In genomic region chr10:78247206-78247605, GRCm38 (mm10) we compare ENCODE assay signal across 22 mouse cellular contexts. TPM values are rescaled to one million over a fixed set of nuclear protein-coding genes. Genes with fewer than 3 reads are reported as not detected.
DNase-seq lines count a peak whose midpoint lies in the region; ATAC-seq and TF ChIP-seq lines count a peak whose summit lies in the region.
"Had no signal": no experiment of that assay in that cellular context is flagged by ENCODE, and none has a peak within 500 bp of the region (broad histone marks: within the 10 kb centered on the region; RNA-seq: fewer than 3 reads in every experiment).

No protein-coding gene starts in this region.

- no peak overlapping the region for H3K4me3 ChIP-seq in MEL (ENCODE audit: control insufficient read depth in 1 of 2, insufficient read depth in 1 of 2, low read depth in 2 of 2, low read length in 2 of 2)
- H3K4me3 ChIP-seq in liver, embryonic 14.5 days (ENCODE audit: insufficient read depth in 1 of 2, low read depth in 2 of 2, low read length in 2 of 2) = no peak overlapping the region
- H3K4me3 ChIP-seq in limb, embryonic 10.5 days = no peak overlapping the region
- H3K4me3 ChIP-seq: embryonic facial prominence, embryonic 13.5 days; forebrain, embryonic 10.5 days; gastrocnemius, adult 2 months; heart, embryonic 13.5 days had no signal

- H3K27me3 ChIP-seq in MEL (ENCODE audit: control insufficient read depth in 1 of 2, insufficient read depth in 2 of 2, low read length in 2 of 2) = peaks cover 0 to 4% of the 10 kb centered on the region in 2 experiments; a peak in 2 of 4 replicates
- H3K27me3 ChIP-seq in liver, embryonic 14.5 days (ENCODE audit: control insufficient read depth, insufficient read depth, low read length) = no peaks in the 10 kb centered on the region
- no peaks in the 10 kb centered on the region for H3K27me3 ChIP-seq in limb, embryonic 10.5 days (ENCODE audit: low read depth, poor library complexity, severe bottlenecking)
- H3K27me3 ChIP-seq: embryonic facial prominence, embryonic 13.5 days; heart, embryonic 13.5 days had no signal

- peaks cover 15% of the 10 kb centered on the region for H3K79me2 ChIP-seq in MEL (ENCODE audit: control insufficient read depth, insufficient read depth, low read length, poor library complexity)

- WGBS in liver, embryonic 14.5 days (ENCODE audit: insufficient replicate concordance) = 13% methylated on average over 3 of the region's 3 CpGs
- 86% methylated on average over 3 of the region's 3 CpGs for WGBS in limb, embryonic 10.5 days

- H3K4me1 ChIP-seq in MEL (ENCODE audit: control insufficient read depth in 1 of 2, insufficient read depth in 2 of 2, low read length in 2 of 2) = peaks cover 5 to 28% of the 10 kb centered on the region in 2 experiments
- peaks cover 33 to 36% of the 10 kb centered on the region in 2 experiments for H3K4me1 ChIP-seq in liver, embryonic 14.5 days (replicated peaks; ENCODE audit: control insufficient read depth in 2 of 2, insufficient read depth in 2 of 2, low read length in 1 of 2)
- H3K4me1 ChIP-seq in limb, embryonic 10.5 days = peaks cover 22% of the 10 kb centered on the region

- H3K4me2 ChIP-seq in liver, embryonic 14.5 days (ENCODE audit: low read depth) = no peak overlapping the region
- H3K4me2 ChIP-seq: embryonic facial prominence, embryonic 13.5 days; heart, embryonic 13.5 days; hindbrain, embryonic 14.5 days had no signal

- TF ChIP-seq POLR2A in MEL (IDR thresholded peaks at IDR 0.05; ENCODE audit: control insufficient read depth in 1 of 2, insufficient read depth in 1 of 2, low read depth in 1 of 2, low read length in 2 of 2, poor library complexity in 1 of 2) = peak in 1 of 2 experiments; percentile 31; a peak in 1 of 4 replicates

- DNase-seq in MEL (ENCODE audit: low read depth, low spot score) = peak; percentile 65
- peak; percentile 43 for DNase-seq in induced T-regulatory cell, adult 2 months (ENCODE audit: low read depth)
- no peak for DNase-seq in liver, embryonic 14.5 days (ENCODE audit: low read depth in 3 of 3, low spot score in 3 of 3)
- DNase-seq in heart, postnatal 25 days (ENCODE audit: low spot score) = no peak
- no peak for DNase-seq in layer of hippocampus, adult 8-10 months (ENCODE audit: low spot score in 2 of 2)
- no peak for DNase-seq in limb, embryonic 10.5 days (ENCODE audit: low spot score)
- DNase-seq: adrenal gland, postnatal 10 days; cerebellum, adult 11-12 months; cerebellum, adult 9-10 months; cerebellum, postnatal 25 days; gastrocnemius, adult 2 months; gastrocnemius, postnatal 25 days; heart, postnatal 4 days had no signal

- no peak for ATAC-seq in liver, embryonic 14.5 days (ENCODE audit: insufficient read depth)
- 0 out of 2 replicates have a peak, but pooled peaks have one; percentile 12 for ATAC-seq in megakaryocyte-erythroid progenitor cell, adult 5-6 weeks (replicated peaks; ENCODE audit: low FRiP score, low TSS enrichment, poor library complexity, severe bottlenecking)
- no peak for ATAC-seq in megakaryocyte, adult 5-6 weeks (ENCODE audit: poor library complexity, severe bottlenecking)
- ATAC-seq: CD4-positive, CD25-positive, alpha-beta regulatory T cell, adult 4 months; forebrain, embryonic 14.5 days had no signal

- H3K9ac ChIP-seq in MEL (ENCODE audit: control insufficient read depth, low read depth, low read length, poor library complexity, severe bottlenecking) = peak overlapping the region; percentile 26
- no peak overlapping the region for H3K9ac ChIP-seq in liver, embryonic 14.5 days (replicated peaks)
- H3K9ac ChIP-seq: embryonic facial prominence, embryonic 13.5 days; heart, embryonic 13.5 days; hindbrain, embryonic 14.5 days had no signal

- peaks cover 2 to 25% of the 10 kb centered on the region in 2 experiments; a peak in 2 of 4 replicates for H3K36me3 ChIP-seq in MEL (ENCODE audit: control insufficient read depth in 1 of 2, insufficient read depth in 2 of 2, low read length in 2 of 2)
- H3K36me3 ChIP-seq in liver, embryonic 14.5 days (replicated peaks; ENCODE audit: control insufficient read depth, insufficient read depth, low read depth) = peaks cover 2% of the 10 kb centered on the region; the same call in 1 of the 2 replicates
- H3K36me3 ChIP-seq in limb, embryonic 10.5 days = no peaks in the 10 kb centered on the region
- H3K36me3 ChIP-seq: embryonic facial prominence, embryonic 13.5 days; heart, embryonic 13.5 days had no signal

- H3K9me3 ChIP-seq in MEL (replicated peaks; ENCODE audit: insufficient read depth, low read length) = no peaks in the 10 kb centered on the region
- no peaks in the 10 kb centered on the region for H3K9me3 ChIP-seq in liver, embryonic 14.5 days (ENCODE audit: control insufficient read depth, low read length)
- no peaks in the 10 kb centered on the region for H3K9me3 ChIP-seq in limb, embryonic 10.5 days (replicated peaks)
- H3K9me3 ChIP-seq: embryonic facial prominence, embryonic 13.5 days; forebrain, embryonic 10.5 days; G1E; heart, embryonic 13.5 days had no signal

- TF ChIP-seq CTCF in MEL (IDR thresholded peaks at IDR 0.05 in 2 of 3, conservative IDR thresholded peaks at IDR 0.05 in 1 of 3; ENCODE audit: control insufficient read depth in 1 of 3, insufficient read depth in 1 of 3, low read depth in 2 of 3, low read length in 3 of 3, poor library complexity in 1 of 3, severe bottlenecking in 1 of 3) = no peak
- TF ChIP-seq CTCF in liver, embryonic 14.5 days (IDR thresholded peaks at IDR 0.05; ENCODE audit: low read depth) = no peak

- no peak for TF ChIP-seq RAD21 in MEL (IDR thresholded peaks at IDR 0.05; ENCODE audit: low read depth, low read length)

- intact Hi-C loops in heart, postnatal 25 days (cut with DNase I) = no loop called here

- peak in 1 of 2 experiments; percentile 66; a peak in 2 of 4 replicates for TF ChIP-seq EP300 in MEL (IDR thresholded peaks at IDR 0.05; ENCODE audit: low read depth in 1 of 2, low read length in 2 of 2)
- no peak for TF ChIP-seq EP300 in liver, embryonic 14.5 days (IDR thresholded peaks at IDR 0.05; ENCODE audit: low read depth)

- H3K27ac ChIP-seq in MEL (ENCODE audit: control insufficient read depth, low read depth, low read length) = peak overlapping the region; percentile 69
- H3K27ac ChIP-seq in liver, embryonic 14.5 days = peak overlapping the region; percentile 53
- no peak overlapping the region for H3K27ac ChIP-seq in limb, embryonic 10.5 days
- H3K27ac ChIP-seq: embryonic facial prominence, embryonic 13.5 days; forebrain, embryonic 10.5 days; gastrocnemius, adult 2 months; heart, embryonic 13.5 days; hindbrain, embryonic 14.5 days had no signal

TF ChIP-seq in MEL, 35 proteins besides CTCF, POLR2A, EP300 and RAD21:
- TF ChIP-seq ELF1 (IDR thresholded peaks at IDR 0.05; ENCODE audit: low read depth, low read length) (peak; percentile 64), GABPA (IDR thresholded peaks at IDR 0.05; ENCODE audit: low read depth, low read length) (no peak), TCF12 (IDR thresholded peaks at IDR 0.05; ENCODE audit: low read depth, low read length) (0 out of 2 replicates have a peak, but pooled peaks have one; percentile 5), GATA1 (IDR thresholded peaks at IDR 0.05; ENCODE audit: low read depth, low read length) (peak; percentile 57), TAL1 (IDR thresholded peaks at IDR 0.05; ENCODE audit: low read length) (peak; percentile 34; the same call in 1 of the 2 replicates), MYB (IDR thresholded peaks at IDR 0.05; ENCODE audit: low read depth, low read length) (peak; percentile 69)

RNA-seq across cellular contexts. Expression of gene Trappc10, which starts 2.8 kb away (rescaled TPM):
- 26.0 and 26.1 TPM in 2 replicates for total RNA-seq in MEL (2012; rRNA removed)
- polyA plus RNA-seq in MEL (2012; ENCODE audit: insufficient read depth in 1 of 2, insufficient read length in 2 of 2, low read depth in 1 of 2, low replicate concordance in 2 of 2, missing spikeins in 1 of 2) = 10 to 100 TPM in 1 of 2 experiments, not detected in 1; 35.5 TPM
- 19.8 and 20.1 TPM in 2 replicates for polyA plus RNA-seq in liver, embryonic 14.5 days (2012; rRNA removed)
- polyA plus RNA-seq in liver, embryonic 14.5 days (2014; fragmentation: Nextera tagmentation; extraction: Ambion mirVana) = 15.8 and 20.5 TPM in 2 replicates
- total RNA-seq in megakaryocyte-erythroid progenitor cell, adult 5-6 weeks (2014; fragmentation: Nextera tagmentation) = 52.9 and 57.7 TPM in 2 replicates
- total RNA-seq in megakaryocyte-erythroid progenitor cell, adult 5-6 weeks (2017) = 26.6 and 29.5 TPM in 2 replicates
- 26.1 and 37.9 TPM in 2 replicates for total RNA-seq in megakaryocyte, adult 5-6 weeks (2015)
- total RNA-seq in megakaryocyte, adult 5-6 weeks (2017) = 26.9 and 29.1 TPM in 2 replicates
- 10 to 100 TPM; 40.2 to 44.4 TPM for total RNA-seq in heart, postnatal 25 days (2021)
- 10 to 100 TPM; 74.1 to 95.5 (median 86.6) TPM for total RNA-seq in layer of hippocampus, adult 8-10 months (2022)
- 10.3 and 13.1 TPM in 2 replicates for polyA plus RNA-seq in limb, embryonic 10.5 days (2016; fragmentation: Nextera tagmentation; extraction: Ambion mirVana)

Comparison
In these comparisons a context has a peak if more than half of its experiments do, and no peak if none do; other contexts are left out.
1. DNase-seq: peak in MEL (single experiment) and induced T-regulatory cell, adult 2 months (single experiment); none in liver, embryonic 14.5 days (0 of 3), heart, postnatal 25 days (single experiment), layer of hippocampus, adult 8-10 months (0 of 2) and limb, embryonic 10.5 days (single experiment).